Mouse (Mus musculus) testis, adult 2 months (tissue): Measurements from ENCODE around the gene Ahr.

Source experiments
- CTCF ChIP-seq: fragments of 200-500 bp; IDR thresholded peaks from 2 replicates; pipeline ENCODE4 v1.5.1; 2012; ENCODE audit warnings: low read depth, mild to moderate bottlenecking, inconsistent platforms, low read length, moderate library complexity; ENCODE audit not compliant: control insufficient read depth, insufficient read depth, insufficient replicate concordance
- POLR2A ChIP-seq: fragments of 200-500 bp; IDR thresholded peaks from 2 replicates; pipeline ENCODE4 v1.6.1; 2012; ENCODE audit warnings: low read depth, mild to moderate bottlenecking, inconsistent platforms, low read length, moderate library complexity; ENCODE audit not compliant: control insufficient read depth

DNA sequence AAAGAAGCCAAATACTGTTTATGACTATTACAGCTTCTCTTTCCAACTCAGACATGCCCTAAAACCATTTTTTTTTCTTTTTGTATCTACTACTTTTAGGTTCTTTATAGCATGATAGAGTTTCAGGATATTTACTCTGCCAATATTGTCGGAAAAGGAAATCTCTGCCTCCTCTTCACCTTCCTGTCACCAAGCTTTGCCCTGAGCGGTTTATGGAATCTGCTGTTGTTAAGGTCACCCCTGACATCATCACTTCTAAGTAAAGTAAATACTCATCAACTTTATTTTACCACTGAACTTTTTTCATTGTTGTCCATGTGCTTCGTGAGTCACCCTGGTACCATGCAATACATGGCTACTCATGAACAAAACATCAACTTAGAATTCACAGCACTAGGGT lies 75.2 kb downstream of the Ahr start:
- TF ChIP-seq CTCF (no peak), POLR2A (no peak)
